Mouse (Mus musculus) ES-Bruce4 (cell line): ENCODE results near the gene Ldlrad3.

Experiments used
- CTCF ChIP-seq: IDR thresholded peaks from one replicate; pipeline ENCODE4 v1.8.1; 2011; ENCODE audit warnings: low read depth, low read length
- POLR2A ChIP-seq: IDR thresholded peaks from one replicate; pipeline ENCODE4 v1.8.1; 2011; ENCODE audit warnings: low read length; ENCODE audit not compliant: insufficient read depth

DNA sequence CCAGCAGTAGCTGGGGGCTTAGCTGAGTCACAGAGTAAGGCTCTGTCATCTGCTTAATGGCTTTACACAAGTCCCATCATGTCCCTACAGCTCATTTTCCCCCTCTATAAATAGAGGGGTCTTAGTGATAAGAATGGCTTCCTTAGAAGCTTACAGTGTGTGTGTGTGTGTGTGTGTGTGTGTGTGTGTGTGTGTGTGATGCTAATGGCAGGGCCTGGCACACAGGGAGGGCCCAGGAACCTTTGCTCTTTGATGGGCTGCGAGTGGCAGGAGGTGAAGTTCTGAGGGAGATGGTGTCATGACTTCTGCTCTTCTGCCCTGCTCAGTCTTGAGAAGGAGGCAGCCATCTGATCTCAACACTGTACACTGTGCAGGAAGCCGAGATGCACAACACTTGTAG, 146.2 kb downstream of the Ldlrad3 start:
- TF ChIP-seq CTCF (no peak), POLR2A (no peak)
